Mouse (Mus musculus) cerebellum, adult 2 months (tissue): ENCODE measurements at regions not wholly inside any gene's neighbourhood (a gene's known extent, or its start where the extent isn't known, plus 50 kb on each side); places are given as distances from the start of the nearest gene placed in this dataset.
"Not testable (repeated sequence)": the region's sequence is repeated elsewhere in the genome, so short reads cannot be mapped to it uniquely, and the experiment has no call there.

Experiments
- DNase-seq, 2 experiments: peaks; one replicate each; pipeline ENCODE4 v3.0.0; 2021
- H3K27ac ChIP-seq: fragments of 200-500 bp; 2 replicates; pipeline ENCODE4 v1.5.1; 2012; ENCODE audit warnings: low read length, control low read depth, inconsistent platforms; ENCODE audit not compliant: insufficient read depth
- H3K27me3 ChIP-seq: fragments of 200-500 bp; 2 replicates; pipeline ENCODE4 v1.6.1; 2012; ENCODE audit warnings: inconsistent platforms, mild to moderate bottlenecking, low read length, moderate library complexity; ENCODE audit not compliant: control insufficient read depth, insufficient read depth
- H3K4me1 ChIP-seq: fragments of 200-500 bp; 2 replicates; pipeline ENCODE4 v1.6.1; 2011; ENCODE audit warnings: low read length; ENCODE audit not compliant: control insufficient read depth, insufficient read depth
- H3K4me3 ChIP-seq: fragments of 200-500 bp; replicated peaks from 2 replicates; pipeline ENCODE3; 2011; ENCODE audit warnings: mild to moderate bottlenecking, low read depth, low read length, control low read depth; ENCODE audit not compliant: insufficient read depth
- CTCF ChIP-seq: fragments of 200-500 bp; IDR thresholded peaks from 2 replicates; pipeline ENCODE4 v1.5.1; 2011; ENCODE audit warnings: low read depth, mild to moderate bottlenecking, control low read depth, low read length, moderate library complexity, borderline replicate concordance; ENCODE audit not compliant: insufficient read depth
- POLR2A ChIP-seq: fragments of 200-500 bp; IDR thresholded peaks from 2 replicates; pipeline ENCODE4 v1.6.1; 2011; ENCODE audit warnings: low read length, control low read depth, borderline replicate concordance; ENCODE audit not compliant: insufficient read depth
- WGBS: fragments of 180-500 bp; shearing (Covaris S2); methylation state at CpG from one replicate; pipeline ENCODE4 v1.1.7; 2018; 5-methylcytosine and 5-hydroxymethylcytosine counted together

DNA sequence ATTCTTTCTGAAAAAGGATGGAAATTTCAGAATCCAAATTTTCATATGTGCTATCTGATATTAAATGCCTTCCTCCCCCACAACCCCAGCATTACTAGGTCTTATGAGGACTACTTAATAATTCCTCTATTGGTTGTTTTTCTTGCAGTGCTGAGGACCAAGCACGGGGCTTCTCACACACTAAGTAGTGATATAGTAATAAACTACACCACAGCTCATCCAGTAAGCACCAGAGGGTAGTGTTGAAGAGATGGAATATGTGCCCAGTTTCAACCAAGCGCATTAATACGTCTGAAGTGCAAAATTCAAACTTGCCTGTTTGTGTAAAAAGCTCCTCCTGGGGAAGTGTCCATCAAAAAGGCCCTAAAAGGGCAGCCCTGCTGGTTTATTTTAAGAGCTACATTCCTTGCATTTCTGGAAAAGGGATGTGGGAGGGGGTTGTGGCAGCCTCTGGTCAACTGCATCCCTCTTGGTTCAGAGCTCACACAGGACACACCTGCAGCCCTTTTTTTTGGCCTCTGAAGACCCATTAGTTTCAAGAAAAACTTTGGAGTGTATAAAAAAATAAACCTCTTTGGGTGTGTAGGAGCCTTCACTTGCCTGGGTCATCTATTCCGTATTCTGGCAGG lies 140.3 kb downstream of the Tas2r134 start:
- Histone ChIP-seq H3K4me3 (no peak overlapping the region), H3K27ac (no peak overlapping the region), H3K4me1 (no peaks in the 10 kb centered on the region), H3K27me3 (no peaks in the 10 kb centered on the region; the same call in 1 of the 2 replicates)
- DNase-seq = no peak
- no peak for TF ChIP-seq POLR2A
- 83% methylated on average over 4 of the region's 4 CpGs for WGBS

DNA sequence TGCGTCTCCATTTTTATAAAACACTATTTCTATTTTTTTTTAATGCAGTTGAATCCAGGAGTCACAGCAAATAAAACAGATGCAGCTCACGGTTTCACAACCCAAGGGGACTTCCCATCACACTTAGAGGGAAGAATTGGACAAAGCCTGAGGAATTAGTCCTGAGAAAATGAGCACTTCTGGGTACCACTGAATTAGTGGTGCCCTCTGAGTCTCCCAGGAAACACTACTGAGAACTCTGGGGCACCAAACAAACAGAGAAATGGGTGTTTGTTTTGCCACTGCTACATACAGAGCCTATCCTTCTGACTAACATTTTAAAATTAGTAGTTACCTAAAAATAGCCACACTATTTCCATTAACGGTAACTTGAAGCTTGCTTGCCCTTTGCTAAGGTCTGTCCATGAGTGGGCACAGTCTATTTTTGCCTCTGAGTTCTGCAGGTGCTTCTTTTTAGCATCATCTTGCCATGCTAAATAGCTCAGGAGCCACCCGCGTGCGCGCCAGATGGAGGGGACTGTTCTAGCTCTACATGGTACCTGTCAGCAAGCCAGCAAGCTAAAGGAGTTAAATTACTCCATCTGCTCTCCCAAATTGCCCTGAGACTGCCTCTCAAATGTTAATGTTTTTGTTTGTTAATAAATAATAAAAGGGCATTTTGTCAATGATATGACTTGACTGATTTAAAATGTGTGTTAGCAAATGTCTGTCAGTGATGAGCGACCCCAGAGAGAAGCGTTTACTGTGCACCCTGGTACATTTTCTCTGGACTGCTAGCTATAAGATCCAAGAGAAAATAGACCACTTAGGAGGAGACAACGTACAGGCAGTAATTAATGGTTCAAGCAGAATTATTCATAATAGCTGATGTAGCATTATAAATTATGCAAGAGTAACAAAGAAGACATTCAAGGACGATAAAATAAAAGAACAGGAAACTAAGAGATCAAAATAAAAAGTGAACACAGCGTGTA lies 141.3 kb downstream of the Tas2r134 start:
- Histone ChIP-seq H3K27ac (no peak overlapping the region), H3K4me1 (no peaks in the 10 kb centered on the region), H3K27me3 (no peaks in the 10 kb centered on the region; the same call in 1 of the 2 replicates), H3K4me3 (no peak overlapping the region)
- peak; percentile 95 to 97 for DNase-seq
- 15% methylated on average over 12 of the region's 12 CpGs for whole genome bisulfite sequencing
- TF ChIP-seq CTCF = no peak
- no peak for TF ChIP-seq POLR2A

- Histone ChIP-seq H3K4me1 (no peaks in the 10 kb centered on the region), H3K27ac (no peak overlapping the region), H3K27me3 (no peaks in the 10 kb centered on the region; the same call in 1 of the 2 replicates), H3K4me3 (no peak overlapping the region)
- DNase-seq = no peak
- 100% methylated on average over 1 of the region's 1 CpGs for WGBS
- no peak for TF ChIP-seq CTCF
- TF ChIP-seq POLR2A = no peak
These were observed 149.8 kb downstream of the Rbm43 start for GRCm38 (mm10) chr2:51785169-51785568.

- 72% methylated on average over 3 of the region's 3 CpGs for WGBS
- TF ChIP-seq POLR2A = no peak
- TF ChIP-seq CTCF = no peak
- no peak for DNase-seq
- Histone ChIP-seq H3K27me3 (no peaks in the 10 kb centered on the region; the same call in 1 of the 2 replicates), H3K4me1 (no peaks in the 10 kb centered on the region), H3K4me3 (no peak overlapping the region), H3K27ac (no peak overlapping the region)
These were observed 146.1 kb downstream of the Rbm43 start for GRCm38 (mm10) chr2:51788896-51789295.

DNA sequence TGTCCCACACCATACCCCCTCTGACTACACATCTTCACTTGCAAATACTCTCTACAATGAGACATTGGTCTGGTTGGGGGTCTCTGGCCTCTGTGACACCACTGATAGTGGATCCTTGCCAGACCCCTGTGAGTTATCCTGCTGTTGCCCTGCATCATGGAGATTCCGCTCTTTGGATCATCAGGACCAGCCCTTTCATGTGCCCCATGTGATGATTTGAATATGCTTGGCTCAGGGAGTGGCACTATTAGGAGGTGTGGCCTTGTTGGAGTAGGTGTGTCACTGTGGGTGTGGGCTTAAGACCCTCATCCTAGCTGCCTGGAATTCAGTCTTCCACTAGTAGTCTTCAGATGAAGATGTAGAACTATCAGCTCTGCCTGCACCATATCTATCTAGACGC lies 141.7 kb downstream of the Rbm43 start:
- DNase-seq, H3K4me1 ChIP-seq, H3K27ac ChIP-seq, H3K4me3 ChIP-seq, H3K27me3 ChIP-seq: not testable (repeated sequence)
- 89% methylated on average over 2 of the region's 2 CpGs for WGBS

DNA sequence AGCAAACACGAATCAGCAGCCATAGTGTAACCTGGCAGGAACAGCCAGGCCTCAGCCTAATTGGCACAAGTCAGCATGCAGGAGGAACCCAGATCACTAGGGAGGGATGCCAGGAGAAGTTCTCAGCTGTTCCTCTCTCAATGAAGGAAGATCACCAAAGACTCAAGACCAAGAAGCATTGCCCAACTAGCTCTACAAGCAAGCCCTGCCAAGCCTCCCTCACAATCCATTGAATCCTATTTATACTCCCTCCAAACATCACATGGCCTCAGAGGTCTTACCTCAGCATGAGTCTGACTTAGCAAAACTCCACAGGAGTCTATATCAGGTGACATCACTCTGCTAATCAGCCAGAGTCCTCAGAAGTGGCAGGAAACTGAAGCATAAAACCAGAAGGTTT lies 135.1 kb downstream of the Rbm43 start:
- DNase-seq = no peak
- TF ChIP-seq CTCF = no peak
- TF ChIP-seq POLR2A = no peak
- Histone ChIP-seq H3K4me3 (no peak overlapping the region), H3K4me1 (no peaks in the 10 kb centered on the region), H3K27ac (no peak overlapping the region), H3K27me3 (no peaks in the 10 kb centered on the region)
- 86% methylated on average over 1 of the region's 1 CpGs for WGBS

DNA sequence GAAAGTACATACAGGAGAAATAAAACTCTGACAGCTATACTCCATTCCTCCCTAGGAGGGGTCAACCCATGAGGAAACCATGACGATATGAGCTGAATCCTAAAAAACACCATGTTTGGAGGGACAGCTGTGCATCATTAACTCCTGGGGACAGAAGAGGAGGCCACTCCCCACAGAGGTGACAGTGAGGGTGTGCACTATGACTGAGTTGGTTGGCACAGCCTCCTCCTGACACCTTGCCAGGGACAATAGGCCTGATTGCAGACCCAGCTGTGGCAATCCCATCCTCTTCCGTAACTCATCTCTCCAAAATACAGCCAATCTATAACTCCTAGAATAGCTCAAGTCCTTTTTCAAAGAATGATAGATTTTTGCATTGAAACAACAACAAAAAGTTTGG lies 112.0 kb downstream of the Rbm43 start:
- no peak overlapping the region for H3K4me3 ChIP-seq
- 79% methylated on average over 2 of the region's 2 CpGs for WGBS
- H3K27me3 ChIP-seq = no peaks in the 10 kb centered on the region; the same call in 1 of the 2 replicates
- no peaks in the 10 kb centered on the region for H3K4me1 ChIP-seq
- no peak for TF ChIP-seq POLR2A
- no peak for TF ChIP-seq CTCF
- no peak overlapping the region for H3K27ac ChIP-seq
- DNase-seq = no peak
